Mouse (Mus musculus) small intestine, adult 2 months (tissue): Measurements from ENCODE around the gene Samd7.

Experiments
- CTCF ChIP-seq: fragments of 200-500 bp; IDR thresholded peaks from 2 replicates; pipeline ENCODE4 v1.5.1; 2012; ENCODE audit warnings: low read depth, mild to moderate bottlenecking, control low read depth, inconsistent platforms, low read length, moderate library complexity, mixed read lengths; ENCODE audit not compliant: insufficient replicate concordance, insufficient read length; ENCODE audit errors: extremely low read depth
- POLR2A ChIP-seq: fragments of 200-500 bp; IDR thresholded peaks from 2 replicates; pipeline ENCODE4 v1.6.1; 2012; ENCODE audit warnings: low read depth, mild to moderate bottlenecking, control low read depth, inconsistent platforms, low read length, moderate library complexity

- TF ChIP-seq CTCF: no peak
- no peak for TF ChIP-seq POLR2A
Observed at GRCm38 (mm10) chr3:30696346-30696745, 49.7 kb upstream of the Samd7 start.
